Mouse (Mus musculus) E14TG2a.4 (cell line): ENCODE measurements around the gene 1700021F05Rik.

ENCODE experiments used
- H3K27me3 ChIP-seq: 2 replicates; pipeline ENCODE4 v1.6.1; 2014; ENCODE audit warnings: low read length, control low read depth; ENCODE audit not compliant: insufficient read depth
- H3K36me3 ChIP-seq: 2 replicates; pipeline ENCODE4 v1.6.1; 2014; ENCODE audit warnings: low read length, control low read depth; ENCODE audit not compliant: insufficient read depth
- H3K4me1 ChIP-seq: replicated peaks from 2 replicates; pipeline ENCODE4 v1.6.1; 2014; ENCODE audit warnings: low read depth, low read length, control low read depth
- H3K4me3 ChIP-seq: replicated peaks from 2 replicates; pipeline ENCODE4 v1.5.1; 2014; ENCODE audit warnings: mild to moderate bottlenecking, low read length
- H3K9me3 ChIP-seq: 2 replicates; pipeline ENCODE4 v1.6.1; 2014; ENCODE audit warnings: low read length, control low read depth
- CTCF ChIP-seq: conservative IDR thresholded peaks from 2 replicates; pipeline ENCODE4 v1.5.1; 2014; ENCODE audit warnings: low read length
- NANOG ChIP-seq: IDR thresholded peaks from 2 replicates; pipeline ENCODE4 v1.6.1; 2014; ENCODE audit warnings: borderline replicate concordance, low read length, mixed read lengths
- POU5F1 ChIP-seq: IDR thresholded peaks from 2 replicates; pipeline ENCODE4 v1.6.1; 2014; ENCODE audit warnings: low read length, borderline replicate concordance

1700021F05Rik gene

GRCm38 (mm10) chr10:43577997-43578331, 37.2 kb upstream of the 1700021F05Rik start, which contains the start of gene Cd24a:
TSS of gene Cd24a (plus strand) at chr10:43578284.
- H3K9me3 ChIP-seq = peaks cover 2% of the 10 kb centered on the region
- H3K36me3 ChIP-seq = no peaks in the 10 kb centered on the region

DNA sequence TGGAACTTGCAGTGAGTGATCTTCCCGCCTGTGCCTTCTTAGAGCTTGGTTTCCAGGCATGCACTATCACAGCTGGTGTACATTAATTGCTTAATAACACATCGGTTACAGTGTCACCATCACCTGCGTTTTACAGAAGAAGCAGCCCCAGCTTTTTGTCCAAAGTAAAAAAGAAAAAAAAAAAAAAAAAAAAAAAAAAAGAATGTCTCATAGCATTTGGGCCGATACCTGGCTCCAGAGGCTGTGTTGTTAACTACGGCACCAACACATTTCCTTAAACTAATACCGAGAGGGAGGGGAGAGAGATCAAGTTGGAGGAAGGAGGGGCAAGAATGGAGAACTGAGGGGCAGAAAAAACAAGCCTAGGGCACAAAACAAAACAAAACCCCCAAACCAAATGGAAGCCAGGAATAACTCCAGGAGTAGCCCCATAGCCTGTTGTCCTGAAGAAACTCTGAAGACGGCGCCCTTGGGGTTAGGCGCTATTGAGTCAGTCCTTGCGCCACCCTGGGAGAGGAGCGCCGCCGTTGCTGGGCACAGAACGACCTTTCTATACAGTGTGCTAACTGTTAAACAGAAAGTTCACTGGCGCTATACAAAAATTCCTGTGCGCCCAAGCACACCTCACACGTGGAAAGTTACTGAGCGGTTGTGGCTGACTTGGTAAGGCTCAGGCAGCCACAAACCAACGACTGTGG, 36.7 kb upstream of the 1700021F05Rik start:
- Histone ChIP-seq H3K27me3 (peaks cover 61% of the 10 kb centered on the region), H3K4me3 (0 out of 2 replicates have a peak overlapping the region, but pooled peaks have one; percentile 84), H3K9me3 (peaks cover 5% of the 10 kb centered on the region), H3K4me1 (peaks cover 55% of the 10 kb centered on the region), H3K36me3 (no peaks in the 10 kb centered on the region)
- TF ChIP-seq POU5F1 = no peak
- TF ChIP-seq CTCF = no peak

More at GRCm38 (mm10) chr10:43577997-43578331, 37.2 kb upstream of the 1700021F05Rik start, which contains the start of gene Cd24a:
- peaks cover 61% of the 10 kb centered on the region for H3K27me3 ChIP-seq
- TF ChIP-seq NANOG (no peak), POU5F1 (no peak), CTCF (no peak)
- H3K4me1 ChIP-seq = peaks cover 56% of the 10 kb centered on the region
- peak within 1 kb of the TSS; percentile 84 for H3K4me3 ChIP-seq

DNA sequence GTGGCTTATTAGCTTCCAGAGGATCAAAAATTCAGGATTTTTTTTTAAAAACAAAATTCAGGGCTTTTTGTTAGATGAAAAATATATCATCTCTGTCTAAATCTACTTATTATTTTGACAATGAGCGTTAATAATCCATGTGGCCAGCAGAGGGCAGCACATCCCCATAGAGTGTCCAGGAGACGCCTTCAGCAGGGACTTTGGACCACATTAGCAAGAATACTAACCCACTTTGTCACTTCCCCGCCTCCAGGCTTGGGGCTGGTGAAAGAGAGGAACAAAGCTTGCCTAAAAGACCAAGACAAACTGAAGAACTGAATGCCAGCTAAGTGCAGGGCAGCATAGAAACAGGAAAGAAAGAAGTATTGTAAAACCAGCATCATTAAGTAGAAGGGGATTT, 34.2 kb upstream of the 1700021F05Rik start:
- Histone ChIP-seq H3K4me3 (no peak overlapping the region), H3K27me3 (peaks cover 44% of the 10 kb centered on the region), H3K9me3 (peaks cover 25% of the 10 kb centered on the region), H3K4me1 (peaks cover 30% of the 10 kb centered on the region), H3K36me3 (0 out of 2 replicates have a peak, but pooled peaks cover 3% of the 10 kb centered on the region)
- TF ChIP-seq NANOG (no peak), CTCF (peak; percentile 60)

DNA sequence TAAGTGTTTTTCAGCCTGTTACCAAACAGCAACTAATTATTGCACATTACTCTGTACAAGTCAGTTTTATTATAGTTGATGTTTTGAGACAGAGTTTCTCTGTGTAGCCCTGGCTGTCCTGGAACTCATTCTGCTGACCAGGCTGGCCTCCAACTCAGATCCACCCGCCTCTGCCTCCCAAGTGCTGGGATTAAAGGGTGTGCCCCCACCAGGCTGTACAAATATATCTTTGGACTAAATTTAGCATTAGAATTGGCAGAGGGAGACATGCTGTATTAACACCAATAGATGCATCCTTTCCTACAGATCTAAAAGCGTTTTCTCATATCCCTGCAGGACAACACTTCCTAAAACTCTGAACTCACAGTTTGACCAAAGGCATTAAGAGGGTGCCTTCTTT, 33.6 kb upstream of the 1700021F05Rik start:
- Histone ChIP-seq H3K4me3 (no peak overlapping the region), H3K9me3 (peaks cover 27% of the 10 kb centered on the region), H3K4me1 (peaks cover 24% of the 10 kb centered on the region), H3K27me3 (peaks cover 38% of the 10 kb centered on the region), H3K36me3 (0 out of 2 replicates have a peak, but pooled peaks cover 3% of the 10 kb centered on the region)
- no peak for TF ChIP-seq NANOG
- no peak for TF ChIP-seq POU5F1
- TF ChIP-seq CTCF = no peak

DNA sequence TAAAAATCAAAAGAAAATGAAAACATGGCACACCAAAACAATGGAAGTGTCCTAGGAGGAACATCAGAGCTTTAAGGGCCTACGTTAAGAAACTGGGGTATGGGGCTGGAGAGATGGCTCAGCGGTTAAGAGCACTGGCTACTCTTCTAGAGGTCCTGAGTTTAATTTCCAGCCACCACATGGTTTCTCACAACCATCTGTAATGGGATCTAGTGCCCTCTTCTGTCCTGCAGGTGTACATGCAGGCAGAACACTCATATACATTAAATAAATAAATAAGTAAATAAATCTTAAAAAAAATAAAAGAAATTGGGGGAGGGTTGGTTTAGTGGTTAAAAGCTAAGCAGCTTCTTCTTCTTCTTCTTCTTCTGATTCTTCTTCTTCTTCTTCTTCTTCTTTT, 20.5 kb upstream of the 1700021F05Rik start:
- Histone ChIP-seq H3K36me3 (no peaks in the 10 kb centered on the region), H3K4me1 (peaks cover 9% of the 10 kb centered on the region)
- peak; percentile 39 for TF ChIP-seq CTCF
- no peak for TF ChIP-seq NANOG
- TF ChIP-seq POU5F1 = no peak

DNA sequence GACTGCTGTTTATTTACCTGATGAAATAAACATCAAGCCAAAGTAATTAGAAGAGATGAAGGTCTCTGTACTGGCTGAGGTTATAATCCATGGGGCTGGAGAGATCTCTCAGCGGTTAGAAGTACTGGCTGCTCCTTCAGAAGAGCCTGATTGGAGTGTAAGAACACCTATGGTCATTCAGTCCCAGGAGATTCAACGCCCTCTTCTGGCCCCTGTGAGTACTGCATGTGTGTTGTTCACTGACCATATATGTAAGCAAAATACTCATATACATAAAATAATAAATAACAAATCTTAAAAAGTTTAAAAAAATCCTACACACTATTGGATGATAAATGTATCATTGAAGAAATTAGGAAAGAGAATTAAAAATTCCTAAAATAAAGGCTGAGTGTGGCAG, 20.0 kb upstream of the 1700021F05Rik start:
- Histone ChIP-seq H3K27me3 (peaks cover 3% of the 10 kb centered on the region; the same call in 1 of the 2 replicates), H3K4me1 (peaks cover 9% of the 10 kb centered on the region), H3K4me3 (no peak overlapping the region), H3K36me3 (no peaks in the 10 kb centered on the region), H3K9me3 (peaks cover 11% of the 10 kb centered on the region)
- TF ChIP-seq NANOG = no peak
- peak; percentile 78 for TF ChIP-seq CTCF

More for the DNA sequence above, 20.5 kb upstream of the 1700021F05Rik start:
- peaks cover 11% of the 10 kb centered on the region for H3K9me3 ChIP-seq
- H3K4me3 ChIP-seq = no peak overlapping the region
- peaks cover 3% of the 10 kb centered on the region; the same call in 1 of the 2 replicates for H3K27me3 ChIP-seq

DNA sequence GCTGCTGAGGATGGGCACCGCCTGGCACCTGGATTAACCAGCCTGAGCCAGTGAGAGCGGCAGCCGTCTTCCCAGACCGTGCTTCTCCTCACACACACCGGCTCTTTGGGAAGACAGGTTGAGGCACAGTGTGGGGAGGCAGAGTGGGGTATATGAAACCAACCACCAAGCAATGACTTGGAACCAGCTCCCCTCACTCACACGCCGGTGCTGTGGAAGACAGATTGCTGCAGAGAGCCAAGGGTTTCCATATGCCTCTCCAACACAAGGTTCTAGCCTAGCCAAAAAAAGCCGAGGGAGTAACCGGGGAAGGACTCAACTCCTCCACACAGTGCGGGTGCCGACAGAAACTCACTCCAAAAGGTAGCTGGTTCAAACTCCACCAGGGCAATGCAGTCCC, 18.5 kb upstream of the 1700021F05Rik start:
- TF ChIP-seq CTCF = no peak
- TF ChIP-seq POU5F1 = no peak
- no peak for TF ChIP-seq NANOG
- Histone ChIP-seq H3K4me1 (peaks cover 9% of the 10 kb centered on the region), H3K9me3 (peaks cover 11% of the 10 kb centered on the region), H3K27me3 (peaks cover 3% of the 10 kb centered on the region; the same call in 1 of the 2 replicates), H3K36me3 (no peaks in the 10 kb centered on the region), H3K4me3 (peak overlapping the region; percentile 33)

DNA sequence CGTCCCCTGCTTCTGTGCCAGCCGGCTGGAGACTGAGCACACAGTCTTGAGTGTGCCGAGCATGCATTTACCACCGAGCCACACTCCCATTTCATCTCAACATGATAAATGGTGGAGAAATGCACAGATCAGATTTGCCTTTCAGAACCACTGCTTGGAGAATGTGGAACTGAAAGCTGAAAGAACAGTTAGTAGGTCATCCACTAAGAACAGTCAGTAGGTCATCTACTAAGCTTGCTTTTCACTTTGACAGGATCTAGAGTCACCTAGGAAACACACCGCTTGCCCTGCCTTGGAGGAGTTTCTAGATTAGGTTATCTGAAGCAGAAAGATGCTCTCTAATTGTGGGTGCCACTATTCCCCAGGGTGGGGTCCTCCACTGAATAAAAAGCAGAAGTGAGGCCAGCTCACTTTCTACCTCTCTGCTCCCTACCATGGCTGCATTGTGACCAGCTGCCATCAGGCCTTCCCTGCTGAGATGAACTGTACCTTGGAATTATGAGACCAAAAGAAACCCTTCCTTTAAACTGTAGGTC, 16.9 kb upstream of the 1700021F05Rik start:
- no peaks in the 10 kb centered on the region for H3K27me3 ChIP-seq
- no peaks in the 10 kb centered on the region for H3K36me3 ChIP-seq
- H3K4me3 ChIP-seq = no peak overlapping the region
- peaks cover 7% of the 10 kb centered on the region for H3K9me3 ChIP-seq
- TF ChIP-seq NANOG = no peak
- no peak for TF ChIP-seq POU5F1
- TF ChIP-seq CTCF = no peak
- H3K4me1 ChIP-seq = peaks cover 9% of the 10 kb centered on the region

DNA sequence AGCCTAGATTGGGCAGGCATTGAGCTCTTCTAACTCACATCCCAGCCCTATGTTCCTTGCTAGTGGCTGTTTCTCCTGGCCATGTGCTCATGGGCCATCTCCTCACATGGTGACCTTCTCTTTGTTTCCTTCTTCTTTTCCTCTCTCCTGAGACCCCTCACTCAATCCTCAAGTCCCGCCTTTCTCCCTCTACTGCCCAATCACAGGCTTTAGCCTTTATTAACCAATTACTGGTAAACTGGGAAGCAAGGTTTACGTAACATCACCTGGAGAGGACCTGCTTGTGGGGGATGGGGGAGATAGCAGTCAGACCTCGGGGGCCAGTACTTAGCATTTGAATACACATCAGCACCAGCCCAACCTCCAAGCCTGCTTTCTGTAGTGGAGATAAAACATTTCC, 10.6 kb upstream of the 1700021F05Rik start:
- peak; percentile 29; the same call in 1 of the 2 replicates for TF ChIP-seq POU5F1
- no peak for TF ChIP-seq NANOG
- Histone ChIP-seq H3K4me1 (peaks cover 29% of the 10 kb centered on the region), H3K27me3 (no peaks in the 10 kb centered on the region), H3K9me3 (peaks cover 7% of the 10 kb centered on the region), H3K4me3 (peak overlapping the region; percentile 30), H3K36me3 (no peaks in the 10 kb centered on the region)
